Mouse (Mus musculus) MEL (cell line): ENCODE data around the gene Apbb1ip.

Experiments used
- CHD1 ChIP-seq: IDR thresholded peaks from 2 replicates; pipeline ENCODE4 v1.6.1; 2012; ENCODE audit warnings: low read depth, mild to moderate bottlenecking, inconsistent platforms, low read length, improper control_type of control experiment
- CTCF ChIP-seq, 3 experiments: IDR thresholded peaks in 2 of 3; conservative IDR thresholded peaks in 1 of 3; 2 replicates each; pipeline ENCODE4 v1.5.1; 2011 to 2012; ENCODE audit warnings: low read length in 3 of 3, low read depth in 2 of 3, mild to moderate bottlenecking in 2 of 3, improper control_type of control experiment in 1 of 3, inconsistent platforms in 1 of 3, mixed read lengths in 1 of 3, moderate library complexity in 1 of 3; ENCODE audit not compliant: control insufficient read depth in 1 of 3, insufficient read depth in 1 of 3, poor library complexity in 1 of 3, severe bottlenecking in 1 of 3
- MYB ChIP-seq: IDR thresholded peaks from 2 replicates; pipeline ENCODE4 v1.6.1; 2011; ENCODE audit warnings: mild to moderate bottlenecking, low read depth, low read length, improper control_type of control experiment
- POLR2A ChIP-seq, 2 experiments: IDR thresholded peaks; 2 replicates each; pipeline ENCODE4 v1.6.1; 2011 to 2012; ENCODE audit warnings: low read length in 2 of 2, mild to moderate bottlenecking in 2 of 2, control low read depth in 1 of 2, improper control_type of control experiment in 1 of 2, low read depth in 1 of 2, moderate library complexity in 1 of 2; ENCODE audit not compliant: control insufficient read depth in 1 of 2, insufficient read depth in 1 of 2, poor library complexity in 1 of 2
- POLR2AphosphoS2 ChIP-seq: IDR thresholded peaks from 2 replicates; pipeline ENCODE4 v1.6.1; 2011; ENCODE audit warnings: low read length, improper control_type of control experiment
- RAD21 ChIP-seq: IDR thresholded peaks from 2 replicates; pipeline ENCODE4 v1.6.1; 2011; ENCODE audit warnings: mild to moderate bottlenecking, low read depth, low read length, improper control_type of control experiment
- RCOR1 ChIP-seq: IDR thresholded peaks from 2 replicates; pipeline ENCODE4 v1.6.1; 2012; ENCODE audit warnings: low read depth, mild to moderate bottlenecking, inconsistent platforms, low read length, improper control_type of control experiment
- USF1 ChIP-seq: IDR thresholded peaks from 2 replicates; pipeline ENCODE4 v1.6.1; 2014; ENCODE audit warnings: low read depth, mild to moderate bottlenecking, inconsistent platforms, low read length, improper control_type of control experiment, moderate library complexity
- ZKSCAN1 ChIP-seq: IDR thresholded peaks from 2 replicates; pipeline ENCODE4 v1.6.1; 2012; ENCODE audit warnings: low read depth, mild to moderate bottlenecking, inconsistent platforms, low read length, improper control_type of control experiment, moderate library complexity

DNA sequence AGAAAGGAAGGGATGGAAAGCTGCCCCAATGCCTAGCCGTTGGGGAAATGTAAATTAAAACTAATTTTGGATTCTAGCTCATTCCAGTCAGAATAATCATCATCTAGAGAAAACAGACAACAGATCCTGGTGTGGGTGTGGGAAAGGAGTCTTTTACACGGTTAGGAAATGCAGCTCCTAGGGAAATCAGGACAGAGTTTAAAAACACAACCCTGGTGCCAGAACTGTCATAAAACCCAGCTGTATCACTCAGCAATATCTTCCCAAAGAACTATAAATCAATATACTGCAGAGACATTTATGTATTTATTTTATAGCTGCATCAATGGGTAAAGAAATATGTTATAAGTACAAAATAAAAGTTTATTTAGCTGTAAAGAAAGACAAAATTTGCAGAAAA is 13.4 kb upstream of the Apbb1ip start:
- TF ChIP-seq POLR2A (IDR thresholded peaks at IDR 0.05; ENCODE audit: control insufficient read depth in 1 of 2, insufficient read depth in 1 of 2, low read depth in 1 of 2, low read length in 2 of 2, poor library complexity in 1 of 2) (no peak), POLR2AphosphoS2 (no peak), MYB (no peak), ZKSCAN1 (no peak), RCOR1 (no peak), USF1 (no peak), CTCF (IDR thresholded peaks at IDR 0.05 in 2 of 3, conservative IDR thresholded peaks at IDR 0.05 in 1 of 3; ENCODE audit: control insufficient read depth in 1 of 3, insufficient read depth in 1 of 3, low read depth in 2 of 3, low read length in 3 of 3, poor library complexity in 1 of 3, severe bottlenecking in 1 of 3) (no peak), CHD1 (no peak), RAD21 (no peak)
